Mouse (Mus musculus) kidney, postnatal 0 days (tissue): Measurements from ENCODE around the gene Fads2. TPM values are rescaled to one million over a fixed set of nuclear protein-coding genes. Genes with fewer than 3 reads are reported as not detected.

Source experiments
- ATAC-seq: fragments of 200-750 bp; cut with Nextera tagmentation; replicated peaks from 2 replicates; pipeline ENCODE4 v1.8.0; 2017; ENCODE audit warnings: low read depth, moderate number of reproducible peaks, moderate TSS enrichment, moderate library complexity; ENCODE audit not compliant: low FRiP score
- DNase-seq: peaks from one replicate; pipeline ENCODE4 v3.0.0-alpha.2; 2016; ENCODE audit warnings: low spot score
- H3K27ac ChIP-seq: fragments of 300-500 bp; sonication (generic); 2 replicates; pipeline ENCODE4 v1.5.1; 2014; ENCODE audit warnings: mild to moderate bottlenecking
- H3K27me3 ChIP-seq: fragments of 300-500 bp; sonication (generic); 2 replicates; pipeline ENCODE4 v1.6.1; 2014; ENCODE audit warnings: low read length, mixed read lengths; ENCODE audit not compliant: insufficient read depth
- H3K36me3 ChIP-seq: fragments of 300-500 bp; sonication (generic); 2 replicates; pipeline ENCODE4 v1.6.1; 2014; ENCODE audit warnings: low read length, mixed read lengths; ENCODE audit not compliant: insufficient read depth
- H3K4me1 ChIP-seq: fragments of 300-500 bp; sonication (generic); replicated peaks from 2 replicates; pipeline ENCODE4 v1.6.1; 2014; ENCODE audit warnings: antibody characterized with exemption, low read length, mixed read lengths; ENCODE audit not compliant: insufficient read depth
- H3K4me2 ChIP-seq: fragments of 300-500 bp; sonication (generic); 2 replicates; pipeline ENCODE4 v1.6.1; 2014; ENCODE audit warnings: mild to moderate bottlenecking, low read length, moderate library complexity, mixed read lengths
- H3K4me3 ChIP-seq: fragments of 300-500 bp; sonication (generic); replicated peaks from 2 replicates; pipeline ENCODE4 v1.5.1; 2014; ENCODE audit warnings: low read depth, low read length
- H3K9ac ChIP-seq: fragments of 300-500 bp; sonication (generic); 2 replicates; pipeline ENCODE4 v1.6.1; 2014; ENCODE audit warnings: low read depth, low read length
- H3K9me3 ChIP-seq: fragments of 300-500 bp; sonication (generic); replicated peaks from 2 replicates; pipeline ENCODE4 v1.6.1; 2016; ENCODE audit warnings: low read length, inconsistent platforms, mixed read lengths
- CTCF ChIP-seq: IDR thresholded peaks from 2 replicates; pipeline ENCODE4 v1.5.1; 2016; ENCODE audit warnings: antibody characterized with exemption, low read depth, mild to moderate bottlenecking, moderate library complexity
- WGBS: fragments of 180-500 bp; shearing (Covaris S2); extraction: QIAGEN DNeasy Blood & Tissue Kit; methylation state at CpG from one replicate; pipeline ENCODE4 v1.1.7; 2014; 5-methylcytosine and 5-hydroxymethylcytosine counted together
- polyA plus RNA-seq: library from polyadenylated mRNA; unstranded; fragments of >200 nt; fragmentation: Nextera tagmentation; extraction: Ambion mirVana; gene quantifications from 2 replicates; pipeline ENCODE4 v1.2.1, GENCODE M21; 2015

Gene Fads2
- polyA plus RNA-seq, 1 experiment from 2014 or later, result 37.1 TPM

- TF ChIP-seq CTCF, result no peak
- ATAC-seq (no peak), DNase-seq (no peak)
- H3K4me1 ChIP-seq, result no peaks in the 10 kb centered on the region
- H3K27me3 ChIP-seq, result no peaks in the 10 kb centered on the region
- no peaks in the 10 kb centered on the region for H3K9me3 ChIP-seq
- H3K36me3 ChIP-seq, result peaks cover 31% of the 10 kb centered on the region
- no peak overlapping the region for H3K9ac ChIP-seq
- no peak overlapping the region for H3K4me3 ChIP-seq
- H3K27ac ChIP-seq, result no peak overlapping the region
- WGBS, result 90% methylated on average over 5 of the region's 5 CpGs
- H3K4me2 ChIP-seq, result no peak overlapping the region
Observed at GRCm38 (mm10) chr19:10065465-10066188, 35.9 kb downstream of the Fads2 start.

- ATAC-seq (no peak), DNase-seq (no peak)
- H3K36me3 ChIP-seq, result peaks cover 21% of the 10 kb centered on the region; the same call in 1 of the 2 replicates
Observed at GRCm38 (mm10) chr19:10064173-10065012, 37.2 kb downstream of the Fads2 start.

GRCm38 (mm10) chr19:10062862-10063261 is 38.7 kb downstream of the Fads2 start:
- peaks cover 18% of the 10 kb centered on the region; the same call in 1 of the 2 replicates for H3K36me3 ChIP-seq
- no peak for TF ChIP-seq CTCF
- no peaks in the 10 kb centered on the region for H3K27me3 ChIP-seq
- no peak for DNase-seq
- no peak overlapping the region for H3K4me3 ChIP-seq
- no peak overlapping the region for H3K4me2 ChIP-seq
- no peak overlapping the region for H3K27ac ChIP-seq
- 84% methylated on average over 5 of the region's 5 CpGs for WGBS
- no peak overlapping the region for H3K9ac ChIP-seq
- no peak for ATAC-seq
- H3K4me1 ChIP-seq, result no peaks in the 10 kb centered on the region; the same call in 1 of the 2 replicates
- no peaks in the 10 kb centered on the region for H3K9me3 ChIP-seq

More at GRCm38 (mm10) chr19:10064173-10065012, 37.2 kb downstream of the Fads2 start:
- Histone ChIP-seq H3K4me2 (no peak overlapping the region), H3K9me3 (no peaks in the 10 kb centered on the region), H3K4me3 (no peak overlapping the region), H3K4me1 (no peaks in the 10 kb centered on the region; the same call in 1 of the 2 replicates), H3K27me3 (no peaks in the 10 kb centered on the region), H3K27ac (no peak overlapping the region), H3K9ac (no peak overlapping the region)
- WGBS, result 80% methylated on average over 10 of the region's 10 CpGs
- TF ChIP-seq CTCF, result no peak

- no peaks in the 10 kb centered on the region; the same call in 1 of the 2 replicates for H3K4me1 ChIP-seq
- H3K27ac ChIP-seq, result no peak overlapping the region
- peaks cover 18% of the 10 kb centered on the region; the same call in 1 of the 2 replicates for H3K36me3 ChIP-seq
- H3K27me3 ChIP-seq, result no peaks in the 10 kb centered on the region
- WGBS, result 84% methylated on average over 8 of the region's 8 CpGs
- no peak overlapping the region for H3K4me2 ChIP-seq
- no peak overlapping the region for H3K4me3 ChIP-seq
- H3K9ac ChIP-seq, result no peak overlapping the region
- TF ChIP-seq CTCF, result no peak
- ATAC-seq (no peak), DNase-seq (no peak)
- no peaks in the 10 kb centered on the region for H3K9me3 ChIP-seq
Observed at GRCm38 (mm10) chr19:10062292-10062691, 39.3 kb downstream of the Fads2 start.

GRCm38 (mm10) chr19:10061624-10062023 is 39.9 kb downstream of the Fads2 start:
- Histone ChIP-seq H3K27ac (no peak overlapping the region), H3K9me3 (no peaks in the 10 kb centered on the region), H3K4me1 (peaks cover 3% of the 10 kb centered on the region; the same call in 1 of the 2 replicates), H3K36me3 (peaks cover 18% of the 10 kb centered on the region; the same call in 1 of the 2 replicates), H3K9ac (no peak overlapping the region), H3K4me3 (no peak overlapping the region), H3K27me3 (no peaks in the 10 kb centered on the region), H3K4me2 (no peak overlapping the region)
- no peak for ATAC-seq
- DNase-seq, result no peak
- 95% methylated on average over 2 of the region's 2 CpGs for WGBS
- no peak for TF ChIP-seq CTCF
